Mouse (Mus musculus): ENCODE results near the gene Pcca.

Gene Pcca

GRCm38 (mm10) chr14:122891470-122891968 lies 357.4 kb downstream of the Pcca start:
- 92% methylated on average over 12 of the region's 12 CpGs for WGBS

DNA sequence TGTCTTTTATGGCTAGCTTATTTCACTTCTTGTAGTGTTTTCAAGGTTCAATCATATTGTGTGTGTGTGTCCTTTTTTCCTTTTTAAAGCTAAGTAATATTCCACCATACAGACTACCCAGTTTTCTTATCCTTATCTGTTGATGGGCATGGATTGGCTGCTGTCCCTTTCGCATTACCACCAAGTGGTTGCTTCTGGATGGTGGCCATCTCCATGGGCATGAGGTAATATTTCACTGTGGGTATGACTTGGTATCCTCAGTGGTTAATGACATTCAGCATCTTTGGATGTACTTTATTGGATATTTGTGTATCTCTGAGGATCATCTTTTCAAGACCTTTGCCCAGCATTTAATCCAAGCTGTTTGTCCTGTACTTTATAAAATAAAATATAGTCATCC lies 362.0 kb downstream of the Pcca start:
- 98% methylated on average over 1 of the region's 1 CpGs for whole genome bisulfite sequencing

DNA sequence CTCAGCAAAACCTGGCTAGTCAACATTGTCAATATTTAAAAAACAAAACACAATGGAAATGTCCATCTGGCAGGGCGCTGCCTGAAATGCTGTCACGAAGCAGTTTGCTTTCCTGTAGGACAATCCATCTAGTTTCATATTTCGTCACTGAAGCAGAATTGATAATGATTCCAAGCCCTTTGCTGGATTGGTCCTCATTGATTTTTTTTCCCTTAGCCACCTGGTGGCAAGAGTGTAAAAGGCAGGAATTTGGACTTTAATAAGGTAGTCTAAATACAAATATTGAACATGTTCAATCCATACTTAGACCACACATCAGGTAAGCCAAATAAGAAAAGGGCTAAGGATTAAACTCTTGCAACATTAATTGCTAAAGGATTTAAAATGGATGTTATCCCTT lies 367.1 kb downstream of the Pcca start:
- WGBS: 68% methylated on average over 3 of the region's 3 CpGs

GRCm38 (mm10) chr14:122901715-122902114 lies 367.6 kb downstream of the Pcca start:
- WGBS: 86% methylated on average over 2 of the region's 2 CpGs

DNA sequence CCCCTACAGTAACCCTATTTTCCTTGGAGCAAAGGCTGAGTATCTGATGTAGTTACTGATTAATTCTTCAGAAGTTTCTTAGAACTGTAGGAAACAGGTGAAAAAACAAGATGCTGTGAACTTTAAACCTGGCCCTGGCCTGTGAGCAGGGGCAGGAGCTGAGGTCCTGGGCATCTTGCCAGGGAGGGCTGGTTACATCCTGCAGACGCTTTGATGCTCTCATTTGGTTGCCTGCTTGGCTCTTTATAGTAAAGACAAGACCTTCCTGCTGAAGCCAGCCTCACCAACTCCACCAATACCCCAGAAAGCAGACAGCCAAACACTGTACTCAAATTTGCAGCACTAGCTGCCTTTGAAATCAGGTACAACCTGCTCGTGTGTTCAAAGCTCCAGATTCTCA lies 368.0 kb downstream of the Pcca start:
- 65% methylated on average over 2 of the region's 2 CpGs for WGBS

- WGBS: 35% methylated on average over 4 of the region's 4 CpGs
Measured at GRCm38 (mm10) chr14:122902884-122903283, 368.8 kb downstream of the Pcca start.

DNA sequence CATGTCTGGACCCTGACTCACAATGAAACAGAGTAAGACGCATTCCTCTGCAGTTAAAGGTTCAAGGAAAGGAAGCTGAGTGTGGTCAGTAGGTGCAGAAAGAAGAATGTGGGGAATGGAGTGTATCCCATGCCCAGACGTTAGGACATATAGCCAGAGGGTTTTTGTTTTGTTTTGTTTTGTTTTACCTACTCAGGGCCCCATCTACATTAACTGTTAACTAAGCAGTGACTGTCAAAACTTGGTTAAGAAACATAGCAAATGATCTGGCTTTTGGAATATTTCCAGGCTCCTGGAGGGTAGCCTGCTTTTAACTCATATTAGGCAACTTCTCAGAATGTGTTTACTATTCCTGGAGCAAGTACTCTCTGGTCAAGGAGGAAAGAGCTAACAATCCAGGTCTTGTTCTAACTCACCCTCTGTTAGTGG lies 369.8 kb downstream of the Pcca start:
- 78% methylated on average over 2 of the region's 2 CpGs for WGBS

DNA sequence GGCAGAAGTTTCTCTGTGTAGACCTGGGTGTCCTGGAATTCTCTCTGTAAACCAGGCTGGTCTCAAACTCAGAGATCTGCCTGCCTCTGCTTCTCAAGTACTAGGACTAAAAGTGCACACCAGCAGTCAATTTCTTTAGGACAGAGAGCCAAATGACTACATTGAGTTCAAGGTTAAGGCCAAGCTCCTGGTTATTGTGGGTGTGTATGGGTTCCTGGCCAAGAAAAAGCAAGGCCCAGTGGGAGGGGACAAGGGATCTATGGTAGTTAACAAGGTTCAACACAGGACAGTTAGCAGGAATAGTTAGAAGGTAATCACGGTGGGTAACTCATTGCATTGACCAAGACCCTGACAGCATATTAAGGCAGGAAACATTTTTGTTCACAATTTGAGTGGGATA lies 370.9 kb downstream of the Pcca start:
- 97% methylated on average over 1 of the region's 1 CpGs for WGBS

DNA sequence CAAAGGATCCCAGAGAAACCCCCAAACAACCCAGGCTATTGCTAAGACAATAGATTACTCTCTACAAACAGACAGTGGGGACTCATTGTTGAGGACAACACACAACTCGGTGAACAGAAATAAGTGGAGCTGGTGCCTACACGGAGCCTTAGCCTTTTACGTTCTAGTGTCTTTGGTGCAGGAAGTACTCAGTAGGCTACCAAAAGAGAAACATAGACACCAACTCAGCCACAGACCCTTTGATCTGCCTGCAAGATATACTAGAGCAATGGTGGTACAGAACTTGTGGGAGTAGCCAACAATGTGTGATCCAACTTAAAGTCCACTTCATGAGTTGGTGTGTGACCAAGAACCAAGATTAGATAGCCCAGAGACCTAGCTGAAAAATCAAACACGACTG lies 374.0 kb downstream of the Pcca start:
- 88% methylated on average over 4 of the region's 4 CpGs for WGBS

GRCm38 (mm10) chr14:122909368-122910091 lies 375.4 kb downstream of the Pcca start:
- WGBS: 83% methylated on average over 5 of the region's 5 CpGs

DNA sequence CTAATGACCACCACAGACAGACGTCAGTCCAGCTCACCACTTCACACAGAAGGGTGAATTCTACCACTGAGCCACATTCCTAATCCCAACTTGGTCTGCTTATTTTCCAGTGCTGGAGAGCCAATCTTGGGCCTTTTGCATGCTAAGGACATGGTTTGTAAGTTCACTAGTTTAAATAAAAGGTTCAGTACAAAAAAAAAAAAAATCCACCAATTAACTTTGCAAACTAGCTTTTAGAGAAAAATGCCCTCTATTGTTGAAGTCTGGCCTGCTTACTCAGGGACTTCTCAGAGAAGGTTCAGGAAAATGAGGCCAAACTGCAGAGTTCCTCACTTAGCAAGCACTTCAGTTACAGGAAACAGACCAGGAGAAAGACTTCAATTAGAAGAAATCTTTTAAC lies 378.0 kb downstream of the Pcca start:
- WGBS: 70% methylated on average over 1 of the region's 1 CpGs

DNA sequence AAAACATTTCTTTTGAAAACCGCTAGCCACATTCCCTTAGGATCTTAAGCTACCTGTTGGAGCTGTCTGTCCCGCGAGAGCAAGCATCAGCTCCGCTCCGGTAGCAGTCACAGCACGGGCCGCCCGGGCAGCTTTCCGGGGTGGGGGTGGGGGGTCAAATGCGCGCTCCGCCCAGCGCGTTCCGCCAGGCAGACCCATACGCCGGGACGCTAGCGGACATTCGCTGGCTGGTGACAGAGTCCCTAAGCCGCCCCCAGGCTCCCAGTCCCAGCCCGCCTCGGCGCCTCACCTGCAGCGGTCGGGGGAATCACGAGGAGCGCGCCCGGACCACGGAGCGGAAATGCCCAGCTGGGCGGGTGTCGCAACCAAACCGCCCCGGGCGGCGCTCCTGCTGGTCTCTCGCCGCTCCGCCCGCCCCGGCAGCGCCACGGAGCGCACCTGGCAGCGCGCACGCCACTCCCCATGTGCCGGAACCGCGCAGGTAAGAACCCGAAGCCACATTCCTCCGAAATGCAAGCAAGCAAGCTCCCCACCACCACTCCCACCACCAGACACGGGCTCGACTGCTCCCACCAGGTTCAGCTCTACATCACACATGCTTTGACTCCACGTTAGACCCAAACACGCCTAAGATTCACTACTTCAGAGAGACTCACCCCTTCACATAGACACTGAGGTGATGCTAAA lies 378.8 kb downstream of the Pcca start:
- WGBS: under 1% methylated on average over 58 of the region's 58 CpGs

DNA sequence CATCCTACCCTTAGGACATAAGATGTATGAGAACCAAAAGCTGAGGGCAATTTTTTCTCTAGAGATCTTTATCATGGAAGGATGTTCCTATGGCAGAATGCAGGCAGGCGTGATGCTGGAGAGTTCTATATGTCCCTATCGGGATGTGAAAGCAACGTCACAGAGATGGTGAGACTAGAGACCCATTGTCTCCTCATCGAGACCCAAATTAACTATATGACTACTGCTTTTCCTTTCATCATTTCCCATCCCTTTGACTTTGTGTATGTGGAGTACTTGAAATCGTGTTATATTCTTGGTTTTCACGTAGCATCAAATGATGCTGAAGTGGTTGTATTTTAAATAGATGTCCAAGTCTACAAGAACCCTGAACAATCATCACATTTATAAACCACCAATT lies 379.5 kb downstream of the Pcca start, which contains the start of gene Ggact:
TSS of gene Ggact (minus strand) at position 101 of the 400 bp plus-strand sequence.
- 62% methylated on average over 6 of the region's 6 CpGs for WGBS

GRCm38 (mm10) chr14:122917676-122918075 lies 383.6 kb downstream of the Pcca start:
- 100% methylated on average over 1 of the region's 1 CpGs for WGBS

DNA sequence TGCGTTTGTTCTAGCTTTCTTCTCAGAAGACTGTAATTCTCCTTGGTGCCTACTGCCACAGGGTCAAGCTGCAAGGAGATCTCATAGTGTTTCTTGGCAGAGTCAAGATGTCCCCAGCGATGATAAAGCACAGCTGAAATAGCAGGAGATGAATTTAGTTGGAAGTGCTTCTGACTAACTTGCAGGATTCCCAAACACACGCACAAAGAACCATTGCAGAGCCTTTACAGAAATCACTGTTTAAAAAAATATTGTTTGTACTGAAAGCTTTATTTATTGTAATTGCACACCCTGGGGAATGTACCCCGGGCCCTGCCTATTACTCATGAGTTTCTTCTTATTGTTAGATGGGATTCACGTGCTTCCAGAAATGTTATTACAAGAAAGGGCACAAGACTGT lies 385.9 kb downstream of the Pcca start:
- 59% methylated on average over 5 of the region's 5 CpGs for WGBS

DNA sequence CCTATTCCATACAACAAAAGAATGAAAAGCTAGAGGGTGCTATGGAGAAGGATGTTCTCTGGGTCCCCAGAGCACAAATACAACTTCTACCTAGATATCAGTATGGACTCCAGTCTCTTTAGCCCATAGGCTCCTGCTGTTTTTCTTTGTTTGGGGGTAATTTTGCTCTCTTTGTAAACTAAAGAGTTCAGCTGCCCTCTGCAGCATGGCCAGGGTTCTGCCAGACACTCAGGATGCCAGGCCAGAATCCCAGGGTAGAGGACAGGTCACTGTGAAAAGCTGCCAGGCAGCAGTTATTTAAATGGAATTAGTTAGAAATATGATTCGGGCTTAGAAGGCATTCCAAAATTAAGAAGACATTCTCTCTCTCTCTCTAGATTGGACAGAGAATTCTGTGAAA lies 402.3 kb downstream of the Pcca start:
- 77% methylated on average over 1 of the region's 1 CpGs for WGBS

Data from cerebral cortex, adult 2 months (tissue).